In the genomic region with DNA sequence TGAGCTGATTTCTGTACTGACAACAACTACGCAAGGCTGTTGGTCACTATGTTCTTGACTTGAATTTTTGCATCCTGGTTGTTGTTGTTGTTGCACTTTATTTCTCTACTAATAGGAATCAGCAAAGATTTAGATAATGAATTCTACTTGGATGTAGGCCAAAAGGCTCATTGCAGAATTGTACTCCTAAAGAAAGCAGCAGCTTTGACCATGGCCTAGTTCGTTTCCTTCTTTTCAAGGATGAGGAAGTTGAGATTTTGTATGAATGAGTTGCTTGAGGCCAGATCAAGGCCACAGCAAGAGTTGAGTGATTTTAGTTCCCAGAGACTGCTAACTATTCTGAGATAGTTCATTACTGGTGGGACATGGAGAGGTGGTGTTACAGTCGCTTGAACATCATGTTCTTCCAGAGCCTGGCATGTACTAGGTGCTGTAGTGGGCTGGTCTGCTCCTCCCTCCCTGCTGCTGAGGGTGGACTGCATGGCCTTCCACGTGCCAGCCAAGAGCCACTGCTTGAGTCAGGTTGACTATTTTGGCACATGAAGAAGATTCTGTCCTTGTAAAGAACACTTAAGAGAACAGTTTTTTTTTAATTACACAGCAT, we compare ENCODE assay signal across 9 mouse cellular contexts. TPM values are rescaled to one million over a fixed set of nuclear protein-coding genes. Genes with fewer than 3 reads are reported as not detected.
DNase-seq lines count a peak whose midpoint lies in the region; ATAC-seq lines count a peak whose summit lies in the region.
"Had no signal": no experiment of that assay in that cellular context is flagged by ENCODE, and none has a peak within 500 bp of the region (broad histone marks: within the 10 kb centered on the region; RNA-seq: fewer than 3 reads in every experiment).

No protein-coding gene starts in this region.

- peaks cover 13% of the 10 kb centered on the region for H3K36me3 ChIP-seq in limb, embryonic 12.5 days
- H3K36me3 ChIP-seq in limb, embryonic 10.5 days: peaks cover 32% of the 10 kb centered on the region
- H3K36me3 ChIP-seq in heart, embryonic 14.5 days (ENCODE audit: control insufficient read depth, insufficient read depth, low read length): no peaks in the 10 kb centered on the region
- no peaks in the 10 kb centered on the region for H3K36me3 ChIP-seq in neural tube, embryonic 15.5 days

- no peak for DNase-seq in limb, embryonic 10.5 days (ENCODE audit: low spot score)
- DNase-seq in left cerebral cortex, postnatal 36 days (ENCODE audit: low spot score in 2 of 2): peak; percentile 59
- DNase-seq in B cell, adult 2 months: no peak
- DNase-seq in thymus, postnatal 10 days (ENCODE audit: low spot score in 2 of 2): no peak

- no peak overlapping the region for H3K9ac ChIP-seq in limb, embryonic 12.5 days (replicated peaks)
- H3K9ac ChIP-seq in heart, embryonic 14.5 days (ENCODE audit: low read length): no peak overlapping the region
- H3K9ac ChIP-seq in neural tube, embryonic 15.5 days (replicated peaks): no peak overlapping the region
- H3K9ac ChIP-seq: limb, embryonic 15.5 days had no signal

- no peak for ATAC-seq in limb, embryonic 12.5 days (ENCODE audit: insufficient number of reproducible peaks, insufficient read depth, low FRiP score, low TSS enrichment, low read depth)
- no peak for ATAC-seq in heart, embryonic 14.5 days (ENCODE audit: insufficient number of reproducible peaks, insufficient read depth, low FRiP score, low read depth)
- no peak for ATAC-seq in neural tube, embryonic 15.5 days (ENCODE audit: low FRiP score)

- intact Hi-C loops in left cerebral cortex, postnatal 36 days (cut with DNase I): no loop called here

- no peaks in the 10 kb centered on the region for H3K9me3 ChIP-seq in limb, embryonic 12.5 days
- no peaks in the 10 kb centered on the region for H3K9me3 ChIP-seq in limb, embryonic 10.5 days (replicated peaks)
- H3K9me3 ChIP-seq in heart, embryonic 14.5 days (ENCODE audit: control insufficient read depth, low read length): no peaks in the 10 kb centered on the region
- no peaks in the 10 kb centered on the region for H3K9me3 ChIP-seq in neural tube, embryonic 15.5 days (replicated peaks)
- H3K9me3 ChIP-seq: limb, embryonic 15.5 days had no signal

- no peak overlapping the region for H3K27ac ChIP-seq in limb, embryonic 12.5 days
- no peak overlapping the region for H3K27ac ChIP-seq in limb, embryonic 10.5 days
- peak overlapping the region; percentile 55 for H3K27ac ChIP-seq in brown adipose tissue, adult 24 weeks (replicated peaks; ENCODE audit: low read depth, low read length)
- no peak overlapping the region; a peak in 1 of 4 replicates for H3K27ac ChIP-seq in heart, embryonic 14.5 days (replicated peaks in 1 of 2; ENCODE audit: control insufficient read depth in 1 of 2, insufficient read depth in 1 of 2, low read depth in 2 of 2, low read length in 2 of 2)
- H3K27ac ChIP-seq in neural tube, embryonic 15.5 days (replicated peaks): no peak overlapping the region
- H3K27ac ChIP-seq: limb, embryonic 15.5 days had no signal

- H3K4me3 ChIP-seq in limb, embryonic 12.5 days (replicated peaks): no peak overlapping the region
- no peak overlapping the region for H3K4me3 ChIP-seq in limb, embryonic 10.5 days
- 0 out of 2 replicates have a peak overlapping the region, but pooled peaks have one; percentile 3 for H3K4me3 ChIP-seq in brown adipose tissue, adult 24 weeks (ENCODE audit: insufficient read depth, low read depth, low read length)
- no peak overlapping the region for H3K4me3 ChIP-seq in heart, embryonic 14.5 days (ENCODE audit: control insufficient read depth in 1 of 2, insufficient read depth in 1 of 2, low read depth in 1 of 2, low read length in 2 of 2)
- H3K4me3 ChIP-seq in neural tube, embryonic 15.5 days (replicated peaks): no peak overlapping the region
- H3K4me3 ChIP-seq: limb, embryonic 15.5 days had no signal

- peaks cover 19% of the 10 kb centered on the region for H3K4me1 ChIP-seq in limb, embryonic 12.5 days (replicated peaks)
- H3K4me1 ChIP-seq in limb, embryonic 10.5 days: peaks cover 22% of the 10 kb centered on the region
- peaks cover 24% of the 10 kb centered on the region for H3K4me1 ChIP-seq in brown adipose tissue, adult 24 weeks (ENCODE audit: control insufficient read depth, insufficient read depth, insufficient read length, low read length)
- H3K4me1 ChIP-seq in heart, embryonic 14.5 days (ENCODE audit: control insufficient read depth in 2 of 2, insufficient read depth in 2 of 2, low read length in 2 of 2): peaks cover 11 to 26% of the 10 kb centered on the region in 2 experiments
- peaks cover 34% of the 10 kb centered on the region for H3K4me1 ChIP-seq in neural tube, embryonic 15.5 days

- H3K4me2 ChIP-seq in limb, embryonic 12.5 days: peak overlapping the region; percentile 61
- peak overlapping the region; percentile 82; the same call in 1 of the 2 replicates for H3K4me2 ChIP-seq in heart, embryonic 14.5 days (ENCODE audit: low read length)
- H3K4me2 ChIP-seq in neural tube, embryonic 15.5 days: peak overlapping the region; percentile 69

- no peaks in the 10 kb centered on the region for H3K27me3 ChIP-seq in limb, embryonic 12.5 days
- H3K27me3 ChIP-seq in limb, embryonic 10.5 days (ENCODE audit: low read depth, poor library complexity, severe bottlenecking): no peaks in the 10 kb centered on the region
- H3K27me3 ChIP-seq in heart, embryonic 14.5 days (ENCODE audit: control insufficient read depth, insufficient read depth, low read length): no peaks in the 10 kb centered on the region
- no peaks in the 10 kb centered on the region for H3K27me3 ChIP-seq in neural tube, embryonic 15.5 days (replicated peaks)
- H3K27me3 ChIP-seq: limb, embryonic 15.5 days had no signal

- WGBS in limb, embryonic 12.5 days: 88% methylated on average over 4 of the region's 4 CpGs
- 88% methylated on average over 4 of the region's 4 CpGs for WGBS in limb, embryonic 10.5 days
- WGBS in heart, embryonic 14.5 days: 64% methylated on average over 4 of the region's 4 CpGs
- 74% methylated on average over 4 of the region's 4 CpGs for WGBS in neural tube, embryonic 15.5 days

RNA-seq across cellular contexts. Expression of a gene that starts 3.0 kb away (rescaled TPM):
- polyA plus RNA-seq in limb, embryonic 12.5 days (2016; fragmentation: Nextera tagmentation; extraction: Ambion mirVana): 66.7 and 71.9 TPM in 2 replicates
- polyA plus RNA-seq in limb, embryonic 10.5 days (2016; fragmentation: Nextera tagmentation; extraction: Ambion mirVana): 66.3 and 67.8 TPM in 2 replicates
- 50.9 and 60.6 TPM in 2 replicates for polyA plus RNA-seq in brown adipose tissue, adult 24 weeks (2012; ENCODE audit: insufficient read depth, insufficient read length, missing spikeins)
- polyA plus RNA-seq in heart, embryonic 14.5 days (2014; fragmentation: Nextera tagmentation; extraction: Ambion mirVana): 41.8 and 42.6 TPM in 2 replicates
- total RNA-seq in left cerebral cortex, postnatal 36 days (2021): 100 to 1,000 TPM in 1 of 2 experiments, 10 to 100 TPM in 1; 97.3 to 105 TPM
- 45.3 and 46.1 TPM in 2 replicates for polyA plus RNA-seq in neural tube, embryonic 15.5 days (2015; fragmentation: Nextera tagmentation; extraction: Ambion mirVana)

RNA-seq across cellular contexts. Expression of a gene that starts 10.3 kb away (rescaled TPM):
- polyA plus RNA-seq in limb, embryonic 12.5 days (2016; fragmentation: Nextera tagmentation; extraction: Ambion mirVana): 0.19 TPM in 2 replicates
- polyA plus RNA-seq in limb, embryonic 10.5 days (2016; fragmentation: Nextera tagmentation; extraction: Ambion mirVana): not detected in 2 replicates
- polyA plus RNA-seq in brown adipose tissue, adult 24 weeks (2012; ENCODE audit: insufficient read depth, insufficient read length, missing spikeins): 3.4 and 4.1 TPM in 2 replicates
- polyA plus RNA-seq in heart, embryonic 14.5 days (2014; fragmentation: Nextera tagmentation; extraction: Ambion mirVana): 3.3 and 4.9 TPM in 2 replicates
- total RNA-seq in left cerebral cortex, postnatal 36 days (2021): not detected
- polyA plus RNA-seq in neural tube, embryonic 15.5 days (2015; fragmentation: Nextera tagmentation; extraction: Ambion mirVana): 0.15 TPM in 1 of 2 replicates, not detected in the other
- polyA plus RNA-seq: limb, embryonic 15.5 days had no signal

RNA-seq across cellular contexts. Expression of a gene that starts 45.1 kb away (rescaled TPM):
- 1.5 and 2.0 TPM in 2 replicates for polyA plus RNA-seq in limb, embryonic 12.5 days (2016; fragmentation: Nextera tagmentation; extraction: Ambion mirVana)
- 0.55 and 0.86 TPM in 2 replicates for polyA plus RNA-seq in limb, embryonic 10.5 days (2016; fragmentation: Nextera tagmentation; extraction: Ambion mirVana)
- 0.44 TPM in 1 of 2 replicates, not detected in the other for polyA plus RNA-seq in brown adipose tissue, adult 24 weeks (2012; ENCODE audit: insufficient read depth, insufficient read length, missing spikeins)
- 0.42 and 0.54 TPM in 2 replicates for polyA plus RNA-seq in heart, embryonic 14.5 days (2014; fragmentation: Nextera tagmentation; extraction: Ambion mirVana)
- under 1 TPM; 0.39 to 0.54 TPM for total RNA-seq in left cerebral cortex, postnatal 36 days (2021)
- polyA plus RNA-seq in neural tube, embryonic 15.5 days (2015; fragmentation: Nextera tagmentation; extraction: Ambion mirVana): 3.3 and 4.0 TPM in 2 replicates

Comparison
In these comparisons a context has a peak if more than half of its experiments do, and no peak if none do; other contexts are left out.
1. DNase-seq: peak in left cerebral cortex, postnatal 36 days (2 of 2); none in limb, embryonic 10.5 days (single experiment), B cell, adult 2 months (0 of 2) and thymus, postnatal 10 days (0 of 2).
2. Peak in every context shown above with its lines, with median percentiles within 50 percentile points of each other: H3K4me2 ChIP-seq.